Mouse (Mus musculus): ENCODE measurements around the gene Ppbp. TPM values are rescaled to one million over a fixed set of nuclear protein-coding genes. Genes with fewer than 3 reads are reported as not detected.
"Not testable (repeated sequence)": the region's sequence is repeated elsewhere in the genome, so short reads cannot be mapped to it uniquely, and the experiment has no call there.

Gene Ppbp
- polyA plus RNA-seq, 1 experiment from 2014 or later = 15.5 TPM

- H3K27me3 ChIP-seq (ENCODE audit: control insufficient read depth, insufficient read depth, low read length); ATAC-seq (replicated peaks; ENCODE audit: low FRiP score); H3K4me1 ChIP-seq (replicated peaks; ENCODE audit: control insufficient read depth, insufficient read depth, low read length); H3K9ac ChIP-seq (ENCODE audit: low read length); H3K36me3 ChIP-seq (ENCODE audit: control insufficient read depth, insufficient read depth, low read length); H3K9me3 ChIP-seq (ENCODE audit: control insufficient read depth, low read length); H3K4me2 ChIP-seq (ENCODE audit: low read depth, low read length, severe bottlenecking); H3K4me3 ChIP-seq (ENCODE audit: low read depth, low read length); DNase-seq (ENCODE audit: low spot score); H3K27ac ChIP-seq (ENCODE audit: low read depth, low read length): not testable (repeated sequence)
- WGBS = 91% methylated on average over 2 of the region's 2 CpGs
Observed at GRCm38 (mm10) chr5:90795392-90795791, 27.1 kb downstream of the Ppbp start.

GRCm38 (mm10) chr5:90804574-90804973 lies 36.3 kb downstream of the Ppbp start:
- no peak overlapping the region for H3K4me2 ChIP-seq (ENCODE audit: low read depth, low read length, severe bottlenecking)
- H3K4me1 ChIP-seq (replicated peaks; ENCODE audit: control insufficient read depth, insufficient read depth, low read length) = no peaks in the 10 kb centered on the region
- H3K36me3 ChIP-seq (ENCODE audit: control insufficient read depth, insufficient read depth, low read length) = no peaks in the 10 kb centered on the region
- DNase-seq (ENCODE audit: low spot score) (no peak), ATAC-seq (replicated peaks; ENCODE audit: low FRiP score) (no peak)
- no peaks in the 10 kb centered on the region for H3K27me3 ChIP-seq (ENCODE audit: control insufficient read depth, insufficient read depth, low read length)
- no peaks in the 10 kb centered on the region for H3K9me3 ChIP-seq (ENCODE audit: control insufficient read depth, low read length)
- H3K4me3 ChIP-seq (ENCODE audit: low read depth, low read length) = no peak overlapping the region
- no peak overlapping the region for H3K9ac ChIP-seq (ENCODE audit: low read length)
- H3K27ac ChIP-seq (ENCODE audit: low read depth, low read length) = no peak overlapping the region

GRCm38 (mm10) chr5:90806050-90806449 lies 37.7 kb downstream of the Ppbp start:
- no peak for DNase-seq (ENCODE audit: low spot score)

GRCm38 (mm10) chr5:90807176-90807950 lies 39.0 kb downstream of the Ppbp start:
- no peaks in the 10 kb centered on the region for H3K9me3 ChIP-seq (ENCODE audit: control insufficient read depth, low read length)
- ATAC-seq (replicated peaks; ENCODE audit: low FRiP score) (no peak), DNase-seq (ENCODE audit: low spot score) (no peak)
- no peaks in the 10 kb centered on the region for H3K4me1 ChIP-seq (replicated peaks; ENCODE audit: control insufficient read depth, insufficient read depth, low read length)
- no peak overlapping the region for H3K27ac ChIP-seq (ENCODE audit: low read depth, low read length)
- H3K4me2 ChIP-seq (ENCODE audit: low read depth, low read length, severe bottlenecking) = no peak overlapping the region
- H3K27me3 ChIP-seq (ENCODE audit: control insufficient read depth, insufficient read depth, low read length) = no peaks in the 10 kb centered on the region
- H3K9ac ChIP-seq (ENCODE audit: low read length) = no peak overlapping the region
- no peak overlapping the region for H3K4me3 ChIP-seq (ENCODE audit: low read depth, low read length)
- 87% methylated on average over 3 of the region's 3 CpGs for WGBS
- no peaks in the 10 kb centered on the region for H3K36me3 ChIP-seq (ENCODE audit: control insufficient read depth, insufficient read depth, low read length)

More at GRCm38 (mm10) chr5:90806050-90806449, 37.7 kb downstream of the Ppbp start:
- Histone ChIP-seq H3K36me3 (ENCODE audit: control insufficient read depth, insufficient read depth, low read length) (no peaks in the 10 kb centered on the region), H3K27me3 (ENCODE audit: control insufficient read depth, insufficient read depth, low read length) (no peaks in the 10 kb centered on the region), H3K9ac (ENCODE audit: low read length) (no peak overlapping the region), H3K4me2 (ENCODE audit: low read depth, low read length, severe bottlenecking) (no peak overlapping the region), H3K4me1 (replicated peaks; ENCODE audit: control insufficient read depth, insufficient read depth, low read length) (no peaks in the 10 kb centered on the region), H3K27ac (ENCODE audit: low read depth, low read length) (no peak overlapping the region), H3K4me3 (ENCODE audit: low read depth, low read length) (no peak overlapping the region), H3K9me3 (ENCODE audit: control insufficient read depth, low read length) (no peaks in the 10 kb centered on the region)
- no peak for ATAC-seq (replicated peaks; ENCODE audit: low FRiP score)

Small RNA genes lying within 50 kb of the gene (microRNA-seq; reads per million reads assigned to microRNA genes)
- not detected for gene Gm24322 (ENCODE audit: insufficient number of aligned reads)

Other genes with a start within 250 kb of the Ppbp start
- not detected in 2 replicates for gene Afm, start 249.6 kb upstream of the Ppbp start, polyA plus RNA-seq (2014; fragmentation: Nextera tagmentation; extraction: Ambion mirVana)
- not detected in 2 replicates for gene 5830473C10Rik, start 207.4 kb upstream of the Ppbp start, polyA plus RNA-seq (2014; fragmentation: Nextera tagmentation; extraction: Ambion mirVana)
- 0.51 and 0.52 TPM in 2 replicates for gene Rassf6, start 127.9 kb upstream of the Ppbp start, polyA plus RNA-seq (2014; fragmentation: Nextera tagmentation; extraction: Ambion mirVana)
- gene Cxcl5, start 9.2 kb upstream of the Ppbp start, polyA plus RNA-seq (2014; fragmentation: Nextera tagmentation; extraction: Ambion mirVana) = 0.17 TPM in 1 of 2 replicates, not detected in the other
- 61.3 and 65.9 TPM in 2 replicates for gene Pf4, start 3.9 kb downstream of the Ppbp start, polyA plus RNA-seq (2014; fragmentation: Nextera tagmentation; extraction: Ambion mirVana)
- gene Cxcl3, start 17.6 kb downstream of the Ppbp start, polyA plus RNA-seq (2014; fragmentation: Nextera tagmentation; extraction: Ambion mirVana) = not detected in 2 replicates
- not detected in 2 replicates for gene Cxcl15, start 26.0 kb downstream of the Ppbp start, polyA plus RNA-seq (2014; fragmentation: Nextera tagmentation; extraction: Ambion mirVana)
- gene Cxcl1, start 122.7 kb downstream of the Ppbp start, polyA plus RNA-seq (2014; fragmentation: Nextera tagmentation; extraction: Ambion mirVana) = not detected in 2 replicates
- not detected in 2 replicates for gene Cxcl2, start 135.4 kb downstream of the Ppbp start, polyA plus RNA-seq (2014; fragmentation: Nextera tagmentation; extraction: Ambion mirVana)
- 78.3 and 85.0 TPM in 2 replicates for gene Mthfd2l, start 162.6 kb downstream of the Ppbp start, polyA plus RNA-seq (2014; fragmentation: Nextera tagmentation; extraction: Ambion mirVana)

Measured in forebrain, embryonic 11.5 days (tissue).